Comparison of ENCODE assay signal across 37 mouse cellular contexts in the genomic region with DNA sequence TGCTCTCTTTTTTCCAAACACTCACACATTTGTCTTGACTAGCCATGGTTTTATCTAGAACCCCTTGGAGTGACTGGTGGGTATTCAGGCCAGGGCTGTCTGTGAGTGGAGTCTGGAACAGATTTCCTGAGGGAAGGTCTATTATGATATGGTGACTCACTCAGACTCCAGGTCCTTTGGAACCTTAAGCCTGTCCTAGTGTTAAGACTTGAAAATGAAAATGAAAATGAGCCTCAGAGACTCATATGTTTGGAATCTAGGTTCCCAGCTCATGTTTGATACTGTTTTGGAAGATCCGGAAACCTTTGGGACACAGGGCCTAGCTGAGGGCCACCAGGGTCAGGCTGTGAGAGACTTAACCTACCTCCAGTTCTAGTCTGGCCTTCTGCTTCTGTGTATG. TPM values are rescaled to one million over a fixed set of nuclear protein-coding genes. Genes with fewer than 3 reads are reported as not detected.
"Had no signal": no experiment of that assay in that cellular context is flagged by ENCODE, and none has a peak within 500 bp of the region (broad histone marks: within the 10 kb centered on the region; RNA-seq: fewer than 3 reads in every experiment).

No protein-coding gene starts in this region.

- DNase-seq: gastrocnemius, adult 2 months; gastrocnemius, postnatal 10 days; gastrocnemius, postnatal 25 days; heart, adult 18-20 months; heart, postnatal 10 days; heart, postnatal 36 days; kidney, adult 11 months; kidney, adult 2 months; kidney, adult 9 months; kidney, postnatal 10 days; kidney, postnatal 25 days; kidney, postnatal 4 days; layer of hippocampus, postnatal 36 days; left cerebral cortex, postnatal 4 days had no signal

- H3K27me3 ChIP-seq: heart, embryonic 12.5 days; hindbrain, embryonic 13.5 days; hindbrain, embryonic 15.5 days; kidney, embryonic 15.5 days; limb, embryonic 13.5 days; limb, embryonic 15.5 days had no signal

- H3K4me3 ChIP-seq: gastrocnemius, adult 2 months; heart, embryonic 10.5 days; heart, embryonic 12.5 days; hindbrain, embryonic 13.5 days; hindbrain, embryonic 15.5 days; kidney, embryonic 15.5 days; layer of hippocampus, adult 2 months; limb, embryonic 13.5 days; limb, embryonic 15.5 days; liver, embryonic 12.5 days had no signal

- H3K4me1 ChIP-seq: heart, embryonic 12.5 days; hindbrain, embryonic 13.5 days; hindbrain, embryonic 15.5 days; limb, embryonic 13.5 days; liver, embryonic 12.5 days had no signal

- H3K27ac ChIP-seq: gastrocnemius, adult 2 months; heart, embryonic 10.5 days; hindbrain, embryonic 13.5 days; hindbrain, embryonic 15.5 days; hindbrain, postnatal 0 days; kidney, embryonic 15.5 days; layer of hippocampus, adult 2 months; limb, embryonic 13.5 days; limb, embryonic 15.5 days; liver, embryonic 12.5 days; liver, embryonic 14.5 days had no signal

- H3K36me3 ChIP-seq: heart, embryonic 10.5 days; heart, embryonic 12.5 days; hindbrain, embryonic 13.5 days; hindbrain, embryonic 15.5 days; kidney, embryonic 15.5 days; limb, embryonic 13.5 days; limb, embryonic 15.5 days; liver, embryonic 12.5 days had no signal

RNA-seq across cellular contexts. Expression of a gene that starts 11.9 kb away (rescaled TPM):
- total RNA-seq: gastrocnemius, adult 2 months; gastrocnemius, postnatal 25 days; granulocyte monocyte progenitor cell, adult 5-6 weeks; layer of hippocampus, postnatal 10 days; left cerebral cortex, adult 18-20 months; left cerebral cortex, adult 8-10 months; left cerebral cortex, postnatal 10 days; left cerebral cortex, postnatal 25 days; left cerebral cortex, postnatal 4 days; liver, adult 2 months had no signal
- polyA plus RNA-seq: hindbrain, embryonic 15.5 days had no signal

RNA-seq across cellular contexts. Expression of a gene that starts 44.1 kb away (rescaled TPM):
- total RNA-seq: gastrocnemius, postnatal 10 days; gastrocnemius, postnatal 25 days; granulocyte monocyte progenitor cell, adult 5-6 weeks; heart, adult 18-20 months; heart, adult 8-10 months; heart, postnatal 10 days; heart, postnatal 36 days; hematopoietic stem cell, adult 5-6 weeks; layer of hippocampus, postnatal 36 days; left cerebral cortex, adult 18-20 months; left cerebral cortex, postnatal 10 days; left cerebral cortex, postnatal 4 days; liver, adult 2 months had no signal
- polyA plus RNA-seq: heart, embryonic 12.5 days; heart, embryonic 14.5 days; heart, embryonic 16.5 days; hindbrain, postnatal 0 days; kidney, adult 2 months; liver, adult 2 months; liver, embryonic 12.5 days; liver, embryonic 14.5 days; liver, embryonic 16.5 days had no signal
